Mouse (Mus musculus) left cerebral cortex, adult 9 months (tissue): Measurements from ENCODE around the gene Ces2e.
"Not testable (repeated sequence)": the region's sequence is repeated elsewhere in the genome, so short reads cannot be mapped to it uniquely, and the experiment has no call there.

Experiments used
- DNase-seq, 2 experiments: peaks; one replicate each; pipeline ENCODE4 v3.0.0; 2022; ENCODE audit warnings: low spot score in 2 of 2

The Ces2e gene

GRCm38 (mm10) chr8:104925972-104926596 is at the start of gene Ces2e:
TSS of gene Ces2e (plus strand) at chr8:104926260.
- DNase-seq = no peak

- DNase-seq = not testable (repeated sequence)
Measured at GRCm38 (mm10) chr8:104886223-104886926, 39.7 kb upstream of the Ces2e start.

GRCm38 (mm10) chr8:104901746-104902145 is 24.3 kb upstream of the Ces2e start:
- no peak for DNase-seq

GRCm38 (mm10) chr8:104907111-104907510 is 18.9 kb upstream of the Ces2e start:
- no peak for DNase-seq

GRCm38 (mm10) chr8:104909021-104909420 is 17.0 kb upstream of the Ces2e start:
- not testable (repeated sequence) for DNase-seq

- not testable (repeated sequence) for DNase-seq
Measured at GRCm38 (mm10) chr8:104909651-104910050, 16.4 kb upstream of the Ces2e start.

GRCm38 (mm10) chr8:104927301-104927700 is 1.2 kb downstream of the Ces2e start:
- DNase-seq = no peak

- DNase-seq = no peak
Measured at GRCm38 (mm10) chr8:104944665-104945064, 18.6 kb downstream of the Ces2e start.

GRCm38 (mm10) chr8:104947056-104947455 is 21.0 kb downstream of the Ces2e start, which contains the start of gene Ces2f:
TSS of gene Ces2f (plus strand) at chr8:104947356.
- DNase-seq = no peak

GRCm38 (mm10) chr8:104949031-104949430 is 23.0 kb downstream of the Ces2e start:
- DNase-seq = no peak

GRCm38 (mm10) chr8:104961537-104961961 is 35.5 kb downstream of the Ces2e start, which contains the start of gene Ces2g:
TSS of gene Ces2g (plus strand) at chr8:104961718.
- DNase-seq = no peak

GRCm38 (mm10) chr8:104962229-104962901 is 36.3 kb downstream of the Ces2e start:
- no peak for DNase-seq

GRCm38 (mm10) chr8:104963375-104963894 is 37.4 kb downstream of the Ces2e start:
- no peak for DNase-seq

- DNase-seq = no peak
Measured at GRCm38 (mm10) chr8:104984126-104984525, 58.1 kb downstream of the Ces2e start.
